Mouse (Mus musculus) A20 (cell line): ENCODE data around the gene Glo1.

Experiments
- DNase-seq: peaks from one replicate; pipeline ENCODE4 v3.0.0-alpha.2; 2011; ENCODE audit warnings: low read depth, low spot score

The Glo1 gene

GRCm38 (mm10) chr17:30613350-30613749 is 13.3 kb downstream of the Glo1 start:
- DNase-seq, result no peak

- DNase-seq, result peak; percentile 100
Observed at GRCm38 (mm10) chr17:30612075-30612859, 14.4 kb downstream of the Glo1 start.

GRCm38 (mm10) chr17:30611221-30612074 is 15.2 kb downstream of the Glo1 start:
- DNase-seq, result no peak

GRCm38 (mm10) chr17:30610739-30611138 is 15.9 kb downstream of the Glo1 start:
- no peak for DNase-seq

- no peak for DNase-seq
Observed at GRCm38 (mm10) chr17:30609980-30610307, 16.7 kb downstream of the Glo1 start.

GRCm38 (mm10) chr17:30609305-30609979 is 17.2 kb downstream of the Glo1 start:
- DNase-seq, result no peak

- no peak for DNase-seq
Observed at GRCm38 (mm10) chr17:30607909-30608495, 18.7 kb downstream of the Glo1 start.

- no peak for DNase-seq
Observed at GRCm38 (mm10) chr17:30607330-30607729, 19.3 kb downstream of the Glo1 start.

GRCm38 (mm10) chr17:30606634-30607081 is 20.0 kb downstream of the Glo1 start:
- no peak for DNase-seq

- no peak for DNase-seq
Observed at GRCm38 (mm10) chr17:30606206-30606605, 20.5 kb downstream of the Glo1 start.

- DNase-seq, result no peak
Observed at GRCm38 (mm10) chr17:30605001-30605400, 21.7 kb downstream of the Glo1 start.

- DNase-seq, result no peak
Observed at GRCm38 (mm10) chr17:30604296-30604695, 22.4 kb downstream of the Glo1 start.

- no peak for DNase-seq
Observed at GRCm38 (mm10) chr17:30602175-30602574, 24.5 kb downstream of the Glo1 start.

- no peak for DNase-seq
Observed at GRCm38 (mm10) chr17:30598300-30598699, 28.4 kb downstream of the Glo1 start.

GRCm38 (mm10) chr17:30597786-30598185 is 28.9 kb downstream of the Glo1 start:
- DNase-seq, result no peak

GRCm38 (mm10) chr17:30594846-30595245 is 31.8 kb downstream of the Glo1 start:
- DNase-seq, result no peak

GRCm38 (mm10) chr17:30594407-30594806 is 32.3 kb downstream of the Glo1 start:
- DNase-seq, result no peak

GRCm38 (mm10) chr17:30590417-30591198 is 36.1 kb downstream of the Glo1 start:
- peak; percentile 76 for DNase-seq

GRCm38 (mm10) chr17:30583258-30584001 is 43.2 kb downstream of the Glo1 start:
- no peak for DNase-seq

GRCm38 (mm10) chr17:30582313-30582712 is 44.4 kb downstream of the Glo1 start:
- peak; percentile 34 for DNase-seq
